Mouse (Mus musculus) CH12.LX (cell line): Measurements from ENCODE around the gene Hsp90ab1.

Experiments used
- CTCF ChIP-seq, 2 experiments: IDR thresholded peaks in 1 of 2; conservative IDR thresholded peaks in 1 of 2; 2 replicates each; pipeline ENCODE4 v1.5.1; 2011 to 2012; ENCODE audit warnings: low read depth in 2 of 2, low read length in 2 of 2, improper control_type of control experiment in 1 of 2, inconsistent platforms in 1 of 2, mild to moderate bottlenecking in 1 of 2, moderate library complexity in 1 of 2
- E2F4 ChIP-seq: IDR thresholded peaks from 2 replicates; pipeline ENCODE4 v1.6.1; 2011; ENCODE audit warnings: low read depth, low read length, improper control_type of control experiment; ENCODE audit not compliant: insufficient replicate concordance
- ELF1 ChIP-seq: IDR thresholded peaks from 2 replicates; pipeline ENCODE4 v1.6.1; 2014; ENCODE audit warnings: low read depth, mild to moderate bottlenecking, inconsistent platforms, low read length, improper control_type of control experiment
- EP300 ChIP-seq: IDR thresholded peaks from 2 replicates; pipeline ENCODE4 v1.6.1; 2011; ENCODE audit warnings: low read length, improper control_type of control experiment
- MAX ChIP-seq: IDR thresholded peaks from 2 replicates; pipeline ENCODE4 v1.6.1; 2011; ENCODE audit warnings: low read length, improper control_type of control experiment
- MYC ChIP-seq: IDR thresholded peaks from 2 replicates; pipeline ENCODE4 v1.6.1; 2011; ENCODE audit warnings: low read depth, mild to moderate bottlenecking, improper control_type of control experiment, low read length
- NRF1 ChIP-seq: IDR thresholded peaks from 2 replicates; pipeline ENCODE4 v1.6.1; 2014; ENCODE audit warnings: low read depth, mild to moderate bottlenecking, inconsistent platforms, low read length, improper control_type of control experiment, moderate library complexity
- PAX5 ChIP-seq: IDR thresholded peaks from 2 replicates; pipeline ENCODE4 v1.6.1; 2012; ENCODE audit warnings: low read length, inconsistent platforms, mixed read lengths
- POLR2A ChIP-seq: IDR thresholded peaks from 2 replicates; pipeline ENCODE4 v1.6.1; 2011; ENCODE audit warnings: low read depth, mild to moderate bottlenecking, improper control_type of control experiment, low read length
- POLR2AphosphoS2 ChIP-seq: IDR thresholded peaks from 2 replicates; pipeline ENCODE4 v1.6.1; 2011; ENCODE audit warnings: low read depth, low read length, improper control_type of control experiment
- TBP ChIP-seq: conservative IDR thresholded peaks from 2 replicates; pipeline ENCODE4 v1.6.1; 2011; ENCODE audit warnings: low read depth, low read length, improper control_type of control experiment
- USF1 ChIP-seq: IDR thresholded peaks from 2 replicates; pipeline ENCODE4 v1.6.1; 2014; ENCODE audit warnings: low read depth, mild to moderate bottlenecking, inconsistent platforms, low read length, improper control_type of control experiment
- ZNF384 ChIP-seq: IDR thresholded peaks from 2 replicates; pipeline ENCODE4 v1.6.1; 2012; ENCODE audit warnings: low read depth, low read length, improper control_type of control experiment, inconsistent platforms

- TF ChIP-seq CTCF (conservative IDR thresholded peaks at IDR 0.05 in 1 of 2, IDR thresholded peaks at IDR 0.05 in 1 of 2; ENCODE audit: low read depth in 2 of 2, low read length in 2 of 2) (no peak), MYC (no peak), POLR2A (no peak), ELF1 (no peak), POLR2AphosphoS2 (no peak), ZNF384 (no peak), USF1 (no peak), E2F4 (no peak), EP300 (no peak), NRF1 (no peak), MAX (no peak), PAX5 (no peak), TBP (no peak)
These were observed 23.4 kb downstream of the Hsp90ab1 start, which contains the start of gene Tmem151b for GRCm38 (mm10) chr17:45549617-45550181.
